Mouse (Mus musculus): Measurements from ENCODE around the gene Olfr1284. TPM values are rescaled to one million over a fixed set of nuclear protein-coding genes. Genes with fewer than 3 reads are reported as not detected.
"Not testable (repeated sequence)": the region's sequence is repeated elsewhere in the genome, so short reads cannot be mapped to it uniquely, and the experiment has no call there.

Gene Olfr1284
- polyA plus RNA-seq (2015; fragmentation: Nextera tagmentation; extraction: Ambion mirVana) = not detected in 2 replicates

- WGBS = 92% methylated on average over 1 of the region's 1 CpGs
- H3K27me3 ChIP-seq = no peaks in the 10 kb centered on the region
- H3K4me1 ChIP-seq (replicated peaks) = no peaks in the 10 kb centered on the region
- no peaks in the 10 kb centered on the region for H3K9me3 ChIP-seq
- no peak for ATAC-seq (ENCODE audit: low FRiP score, low read depth)
- H3K9ac ChIP-seq = no peak within 1 kb of the TSS
- H3K27ac ChIP-seq (replicated peaks) = no peak within 1 kb of the TSS
- H3K4me3 ChIP-seq = no peak within 1 kb of the TSS
- no peaks in the 10 kb centered on the region for H3K36me3 ChIP-seq
- H3K4me2 ChIP-seq = no peak within 1 kb of the TSS
These were observed at the start of gene Olfr1284 for GRCm38 (mm10) chr2:111375222-111375621. Olfr1284 (plus strand) TSS chr2:111375522.

- 83% methylated on average over 2 of the region's 2 CpGs for WGBS
- H3K4me3 ChIP-seq = no peak within 1 kb of the TSS
- no peak for ATAC-seq (ENCODE audit: low FRiP score, low read depth)
- no peaks in the 10 kb centered on the region for H3K27me3 ChIP-seq
- H3K27ac ChIP-seq (replicated peaks) = no peak within 1 kb of the TSS
- no peak within 1 kb of the TSS for H3K4me2 ChIP-seq
- H3K9ac ChIP-seq = no peak within 1 kb of the TSS
- H3K9me3 ChIP-seq = no peaks in the 10 kb centered on the region
- H3K36me3 ChIP-seq = no peaks in the 10 kb centered on the region
- H3K4me1 ChIP-seq (replicated peaks) = no peaks in the 10 kb centered on the region
These were observed 49.1 kb upstream of the Olfr1284 start, which contains the start of gene Olfr1281 for GRCm38 (mm10) chr2:111326220-111326619. Olfr1281 (plus strand) TSS chr2:111326520.

- not testable (repeated sequence) for H3K9me3 ChIP-seq; H3K4me3 ChIP-seq; H3K4me2 ChIP-seq; ATAC-seq (ENCODE audit: low FRiP score, low read depth); H3K27me3 ChIP-seq; H3K9ac ChIP-seq; H3K36me3 ChIP-seq; H3K27ac ChIP-seq (replicated peaks); H3K4me1 ChIP-seq (replicated peaks)
- WGBS = 93% methylated on average over 5 of the region's 5 CpGs
These were observed 41.6 kb upstream of the Olfr1284 start for GRCm38 (mm10) chr2:111333721-111334120.

- WGBS = 83% methylated on average over 2 of the region's 2 CpGs
- Histone ChIP-seq H3K4me3 (no peak within 1 kb of the TSS), H3K36me3 (no peaks in the 10 kb centered on the region), H3K4me1 (replicated peaks) (no peaks in the 10 kb centered on the region), H3K27me3 (no peaks in the 10 kb centered on the region), H3K27ac (replicated peaks) (no peak within 1 kb of the TSS), H3K9me3 (no peaks in the 10 kb centered on the region), H3K4me2 (no peak within 1 kb of the TSS), H3K9ac (no peak within 1 kb of the TSS)
- ATAC-seq (ENCODE audit: low FRiP score, low read depth) = no peak
These were observed 39.3 kb upstream of the Olfr1284 start, which contains the start of gene Olfr1282 for GRCm38 (mm10) chr2:111335976-111336375. Olfr1282 (minus strand) TSS chr2:111336076.

GRCm38 (mm10) chr2:111366490-111366889 is 8.8 kb upstream of the Olfr1284 start, which contains the start of gene Olfr1283:
Olfr1283 (plus strand) TSS chr2:111366790.
- Histone ChIP-seq H3K9me3 (no peaks in the 10 kb centered on the region), H3K9ac (no peak within 1 kb of the TSS), H3K4me1 (replicated peaks) (no peaks in the 10 kb centered on the region), H3K4me3 (no peak within 1 kb of the TSS), H3K4me2 (no peak within 1 kb of the TSS), H3K27me3 (no peaks in the 10 kb centered on the region), H3K36me3 (no peaks in the 10 kb centered on the region), H3K27ac (replicated peaks) (no peak within 1 kb of the TSS)
- WGBS = 82% methylated on average over 2 of the region's 2 CpGs
- ATAC-seq (ENCODE audit: low FRiP score, low read depth) = no peak

GRCm38 (mm10) chr2:111422931-111423330 is 47.6 kb downstream of the Olfr1284 start, which contains the start of gene Olfr1286:
Olfr1286 (minus strand) TSS chr2:111423115.
- Histone ChIP-seq H3K4me1 (replicated peaks) (no peaks in the 10 kb centered on the region), H3K4me2 (no peak within 1 kb of the TSS), H3K36me3 (no peaks in the 10 kb centered on the region), H3K9me3 (peaks cover 5% of the 10 kb centered on the region; the same call in 1 of the 2 replicates), H3K27ac (replicated peaks) (no peak within 1 kb of the TSS), H3K4me3 (no peak within 1 kb of the TSS), H3K27me3 (no peaks in the 10 kb centered on the region), H3K9ac (no peak within 1 kb of the TSS)
- 59% methylated on average over 1 of the region's 1 CpGs for WGBS
- no peak; the same call in 1 of the 2 replicates for ATAC-seq (ENCODE audit: low FRiP score, low read depth)

Other genes with a start within 250 kb of the Olfr1284 start
- gene Gm15130, start 222.6 kb upstream of the Olfr1284 start, polyA plus RNA-seq (2015; fragmentation: Nextera tagmentation; extraction: Ambion mirVana) = not detected in 2 replicates
- gene 4930430A15Rik, start 145.9 kb upstream of the Olfr1284 start, polyA plus RNA-seq (2015; fragmentation: Nextera tagmentation; extraction: Ambion mirVana) = not detected in 2 replicates
- gene Olfr1275, start 140.2 kb upstream of the Olfr1284 start, polyA plus RNA-seq (2015; fragmentation: Nextera tagmentation; extraction: Ambion mirVana) = not detected in 2 replicates
- not detected in 2 replicates for gene Olfr1276, start 121.0 kb upstream of the Olfr1284 start, polyA plus RNA-seq (2015; fragmentation: Nextera tagmentation; extraction: Ambion mirVana)
- gene Olfr1277, start 101.4 kb upstream of the Olfr1284 start, polyA plus RNA-seq (2015; fragmentation: Nextera tagmentation; extraction: Ambion mirVana) = not detected in 2 replicates
- gene Olfr1278, start 85.4 kb upstream of the Olfr1284 start, polyA plus RNA-seq (2015; fragmentation: Nextera tagmentation; extraction: Ambion mirVana) = not detected in 2 replicates
- not detected in 2 replicates for gene Olfr1279, start 74.9 kb upstream of the Olfr1284 start, polyA plus RNA-seq (2015; fragmentation: Nextera tagmentation; extraction: Ambion mirVana)
- gene Olfr1280, start 61.5 kb upstream of the Olfr1284 start, polyA plus RNA-seq (2015; fragmentation: Nextera tagmentation; extraction: Ambion mirVana) = not detected in 2 replicates
- gene Olfr1281, start 49.0 kb upstream of the Olfr1284 start, polyA plus RNA-seq (2015; fragmentation: Nextera tagmentation; extraction: Ambion mirVana) = not detected in 2 replicates
- not detected in 2 replicates for gene Olfr1282, start 39.4 kb upstream of the Olfr1284 start, polyA plus RNA-seq (2015; fragmentation: Nextera tagmentation; extraction: Ambion mirVana)
- gene Olfr1283, start 8.7 kb upstream of the Olfr1284 start, polyA plus RNA-seq (2015; fragmentation: Nextera tagmentation; extraction: Ambion mirVana) = not detected in 2 replicates
- not detected in 2 replicates for gene Olfr1286, start 47.6 kb downstream of the Olfr1284 start, polyA plus RNA-seq (2015; fragmentation: Nextera tagmentation; extraction: Ambion mirVana)
- not detected in 2 replicates for gene Olfr1287, start 73.6 kb downstream of the Olfr1284 start, polyA plus RNA-seq (2015; fragmentation: Nextera tagmentation; extraction: Ambion mirVana)
- gene Olfr1288, start 98.6 kb downstream of the Olfr1284 start, polyA plus RNA-seq (2015; fragmentation: Nextera tagmentation; extraction: Ambion mirVana) = not detected in 2 replicates
- gene Olfr1289, start 105.3 kb downstream of the Olfr1284 start, polyA plus RNA-seq (2015; fragmentation: Nextera tagmentation; extraction: Ambion mirVana) = not detected in 2 replicates
- not detected in 2 replicates for gene Olfr1290, start 118.3 kb downstream of the Olfr1284 start, polyA plus RNA-seq (2015; fragmentation: Nextera tagmentation; extraction: Ambion mirVana)
- not detected in 2 replicates for gene Olfr1291-ps1, start 121.7 kb downstream of the Olfr1284 start, polyA plus RNA-seq (2015; fragmentation: Nextera tagmentation; extraction: Ambion mirVana)
- gene Olfr1293-ps, start 149.7 kb downstream of the Olfr1284 start, polyA plus RNA-seq (2015; fragmentation: Nextera tagmentation; extraction: Ambion mirVana) = not detected in 2 replicates
- not detected in 2 replicates for gene Olfr1294, start 164.8 kb downstream of the Olfr1284 start, polyA plus RNA-seq (2015; fragmentation: Nextera tagmentation; extraction: Ambion mirVana)
- not detected in 2 replicates for gene Olfr1295, start 194.2 kb downstream of the Olfr1284 start, polyA plus RNA-seq (2015; fragmentation: Nextera tagmentation; extraction: Ambion mirVana)